17 mouse cellular contexts compared by ENCODE assay signal in genomic region chr14:18396206-18396764, GRCm38 (mm10).
"Had no signal": no experiment of that assay in that cellular context is flagged by ENCODE, and none has a peak within 500 bp of the region (broad histone marks: within the 10 kb centered on the region; RNA-seq: fewer than 3 reads in every experiment).

No protein-coding gene starts in this region.

- H3K9ac ChIP-seq: limb, embryonic 13.5 days; liver, embryonic 12.5 days; liver, embryonic 15.5 days; lung, embryonic 15.5 days had no signal

- H3K27ac ChIP-seq: kidney, postnatal 0 days; layer of hippocampus, adult 2 months; limb, embryonic 10.5 days; limb, embryonic 13.5 days; liver, embryonic 12.5 days; liver, embryonic 15.5 days; lung, embryonic 15.5 days had no signal

- ATAC-seq: liver, embryonic 12.5 days had no signal

- H3K4me1 ChIP-seq: liver, embryonic 12.5 days; liver, embryonic 15.5 days; lung, embryonic 15.5 days; megakaryocyte, embryonic 14.5 days had no signal

- H3K36me3 ChIP-seq: limb, embryonic 10.5 days; limb, embryonic 13.5 days; liver, embryonic 12.5 days; liver, embryonic 15.5 days; lung, embryonic 15.5 days had no signal

- H3K4me3 ChIP-seq: layer of hippocampus, adult 2 months; limb, embryonic 10.5 days; limb, embryonic 13.5 days; liver, embryonic 12.5 days; liver, embryonic 15.5 days; lung, embryonic 15.5 days; megakaryocyte, embryonic 14.5 days had no signal

- H3K4me2 ChIP-seq: limb, embryonic 13.5 days; liver, embryonic 12.5 days; liver, embryonic 15.5 days; lung, embryonic 15.5 days; midbrain, embryonic 11.5 days had no signal

- DNase-seq: layer of hippocampus, adult 9-11 months; liver; lung, adult 18-20 months; lung, postnatal 10 days; lung, postnatal 36 days; midbrain, embryonic 14.5 days; thymus, adult 18-20 months; thymus, postnatal 36 days had no signal

- H3K9me3 ChIP-seq: limb, embryonic 10.5 days; limb, embryonic 13.5 days; liver, embryonic 12.5 days; liver, embryonic 15.5 days; lung, embryonic 15.5 days; megakaryocyte, embryonic 14.5 days had no signal

- H3K27me3 ChIP-seq: limb, embryonic 13.5 days; liver, embryonic 12.5 days; liver, embryonic 15.5 days; lung, embryonic 15.5 days had no signal
